Mouse (Mus musculus): ENCODE measurements around the gene Shisal2a.
A peak's percentile ranks its signal among the peaks of the same experiment; 100 is the strongest.

The Shisal2a gene

GRCm38 (mm10) chr4:108383183-108383714, at the start of gene Shisal2a:
Shisal2a (minus strand) TSS chr4:108383349.
- DNase-seq = no peak

DNA sequence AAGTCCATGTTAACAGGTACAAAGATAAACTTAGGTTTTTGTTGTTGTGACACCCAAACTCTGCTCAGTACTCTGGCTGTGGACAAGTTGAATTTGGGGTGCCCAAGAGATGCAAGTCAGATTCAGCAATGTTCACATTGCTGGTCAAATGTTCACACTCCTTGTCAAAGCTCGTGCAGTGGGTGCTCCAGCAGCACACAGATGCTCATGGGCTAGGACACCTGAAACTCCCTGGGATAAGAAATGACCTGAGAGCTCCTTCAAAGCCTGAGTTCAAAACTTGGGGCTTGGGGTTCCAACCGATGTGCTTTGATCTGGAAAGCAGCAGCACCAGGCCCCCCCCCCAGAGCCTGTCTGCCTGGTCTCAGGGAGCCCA, 48.4 kb upstream of the Shisal2a start:
- no peak for DNase-seq

DNA sequence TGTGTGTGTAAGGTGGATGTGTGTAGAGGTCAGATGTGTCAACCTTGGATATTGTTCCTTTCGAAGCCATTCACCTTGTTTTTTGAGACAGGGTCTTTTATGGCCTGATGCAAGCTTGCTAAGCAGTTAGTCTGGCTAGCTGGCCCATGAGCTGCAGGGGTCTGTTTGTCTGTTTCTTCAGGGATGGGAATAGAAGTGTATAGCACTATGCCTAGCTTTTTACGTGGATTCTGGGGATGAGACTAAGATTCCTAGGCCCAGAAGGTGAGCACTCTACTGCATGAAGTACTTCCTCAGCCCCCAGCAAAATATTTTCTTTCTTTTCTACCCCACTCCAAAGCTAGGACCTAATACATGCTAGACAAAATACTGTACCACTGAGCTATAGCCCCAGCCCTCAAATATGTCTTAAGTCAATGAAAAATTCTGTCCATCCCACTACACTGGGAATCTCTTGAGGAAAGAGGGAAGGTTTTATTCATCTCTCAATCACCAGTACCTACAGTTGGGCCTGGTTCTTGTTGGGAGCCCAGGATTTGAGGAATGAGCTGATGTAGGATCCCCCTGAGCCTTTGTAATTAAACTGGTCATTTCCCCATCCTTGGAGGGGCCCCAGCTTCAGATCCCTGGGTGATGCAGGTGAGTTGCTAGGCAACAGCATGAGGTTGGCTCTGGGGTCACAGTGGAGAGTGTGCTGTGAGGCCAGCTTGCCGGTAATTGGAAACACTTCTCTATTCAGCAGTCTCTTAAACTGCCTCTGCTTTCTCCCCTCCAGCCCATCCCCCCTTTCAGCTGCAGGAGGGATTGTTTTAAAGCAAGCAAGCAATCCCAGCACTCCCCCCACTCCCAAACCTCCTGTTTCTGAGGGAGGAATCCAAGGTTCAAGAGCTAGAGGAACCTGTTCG, 47.8 kb upstream of the Shisal2a start:
- no peak for DNase-seq

DNA sequence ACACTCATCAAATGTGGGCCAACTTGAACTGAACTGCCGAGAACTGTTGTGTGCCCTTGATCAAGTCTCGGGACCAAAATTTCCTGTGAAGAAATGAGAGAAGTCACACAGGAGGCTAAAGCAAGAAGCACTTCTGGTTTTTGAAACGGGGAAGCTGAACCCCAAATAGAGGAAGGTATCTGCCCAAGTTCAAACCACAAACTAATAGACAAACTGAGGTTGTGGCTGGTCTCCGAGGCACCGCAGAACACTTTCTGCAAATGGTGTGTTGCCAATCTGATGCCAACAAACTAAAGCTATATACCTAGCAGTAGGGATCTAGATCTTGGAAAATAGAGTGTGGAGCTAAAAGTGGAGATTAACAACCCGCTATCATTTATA, 45.2 kb upstream of the Shisal2a start:
- no peak for DNase-seq

- DNase-seq = no peak
Observed at GRCm38 (mm10) chr4:108427719-108428340, 44.7 kb upstream of the Shisal2a start.

DNA sequence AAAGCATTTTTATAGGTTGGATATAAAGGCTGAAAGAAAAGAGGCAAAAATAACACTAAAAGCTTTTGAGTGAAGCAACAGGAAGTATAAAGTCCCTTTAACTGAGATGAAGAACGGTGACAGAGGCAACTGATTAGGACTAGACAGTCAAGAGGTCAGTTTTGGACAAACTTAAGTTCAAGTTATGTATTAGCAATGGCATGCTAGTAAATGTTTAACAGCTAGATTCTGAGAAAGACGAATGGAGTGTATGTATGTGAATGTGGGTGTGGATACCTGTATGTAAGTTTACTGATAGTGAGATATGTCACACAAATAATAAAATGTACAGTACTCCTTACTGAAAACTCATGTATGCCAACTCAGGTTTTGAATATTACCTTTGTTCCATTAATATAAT, 41.4 kb upstream of the Shisal2a start:
- no peak for DNase-seq

- no peak for DNase-seq
Observed at GRCm38 (mm10) chr4:108407621-108408020, 24.5 kb upstream of the Shisal2a start.

GRCm38 (mm10) chr4:108406861-108407401, 23.8 kb upstream of the Shisal2a start, which contains the start of gene Gpx7:
Gpx7 (minus strand) TSS chr4:108406961.
- DNase-seq = no peak

DNA sequence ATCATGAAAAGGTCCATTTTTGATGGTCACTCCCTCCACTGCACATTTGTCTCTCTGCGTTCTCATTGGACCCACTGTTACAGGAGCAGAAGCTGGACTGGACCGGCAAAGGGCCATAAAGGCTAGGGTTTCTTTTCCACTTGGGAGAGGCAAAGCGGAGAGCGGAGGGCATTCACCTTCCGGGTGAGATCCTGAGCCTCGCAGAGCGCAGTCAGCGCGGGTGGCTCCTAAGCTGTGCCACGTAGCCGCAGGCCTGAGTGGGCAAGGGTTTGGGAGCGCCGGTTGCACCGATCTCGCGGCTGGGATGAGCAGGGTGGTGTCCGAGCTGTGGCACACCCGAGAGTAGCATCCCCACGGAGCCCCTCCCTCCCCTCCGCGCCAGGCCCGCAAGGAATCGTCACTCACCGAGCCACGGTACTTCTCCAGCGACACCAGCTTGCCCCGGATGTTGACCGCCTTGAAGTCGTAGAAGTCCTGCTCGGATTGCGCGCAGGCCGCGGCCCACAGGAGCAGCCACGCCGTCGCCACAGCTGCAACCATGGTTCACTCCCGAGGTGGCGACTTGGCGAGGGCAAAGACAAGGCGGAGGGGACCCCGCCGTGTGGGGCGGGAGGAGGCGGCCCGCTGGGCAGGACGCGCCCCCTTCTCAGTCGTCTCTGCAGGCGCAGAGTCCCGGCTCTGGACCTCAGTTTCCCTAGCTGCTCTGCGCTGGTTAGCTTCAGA, 23.1 kb upstream of the Shisal2a start:
- DNase-seq = peak; percentile 75 to 78

GRCm38 (mm10) chr4:108405766-108406137, 22.6 kb upstream of the Shisal2a start:
- no peak for DNase-seq

DNA sequence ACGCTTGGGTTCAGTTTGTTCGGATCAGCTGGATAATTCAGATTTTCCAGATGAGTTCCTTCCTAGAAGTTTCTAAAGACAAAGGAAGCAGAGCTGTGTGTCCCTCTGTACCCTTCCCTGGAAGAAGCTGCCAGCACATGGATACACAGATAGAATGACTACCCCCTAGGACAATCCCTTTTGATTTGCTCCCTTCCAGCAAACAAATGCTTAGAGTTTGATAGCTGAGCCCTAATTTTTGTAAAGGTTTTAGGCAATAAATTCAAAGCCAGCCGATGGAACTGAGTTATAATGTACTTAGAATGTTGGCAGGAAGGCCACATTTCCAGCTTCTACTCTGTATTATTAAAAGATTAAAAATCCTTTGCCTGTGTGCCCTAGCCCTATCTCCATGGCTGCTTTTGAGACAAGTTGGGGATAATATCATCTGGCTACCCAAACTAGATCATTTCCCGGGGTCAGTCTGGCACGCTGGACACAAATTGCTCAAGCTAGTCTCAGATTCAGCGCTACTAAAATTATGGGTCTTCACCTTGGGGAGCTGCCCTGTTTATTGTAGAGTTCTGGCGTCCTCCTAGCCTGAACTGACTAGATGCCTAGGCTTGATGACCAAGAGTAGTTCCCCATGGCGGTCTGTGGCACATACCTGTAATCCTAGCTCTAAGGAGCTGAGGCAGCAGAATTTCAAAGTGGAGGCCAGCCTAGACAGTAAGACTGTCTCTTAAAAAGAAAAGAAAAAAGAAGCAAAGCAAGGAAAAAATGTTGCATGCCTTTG, 20.9 kb upstream of the Shisal2a start:
- DNase-seq = no peak

- DNase-seq = no peak
Observed at GRCm38 (mm10) chr4:108400395-108400794, 17.2 kb upstream of the Shisal2a start.

DNA sequence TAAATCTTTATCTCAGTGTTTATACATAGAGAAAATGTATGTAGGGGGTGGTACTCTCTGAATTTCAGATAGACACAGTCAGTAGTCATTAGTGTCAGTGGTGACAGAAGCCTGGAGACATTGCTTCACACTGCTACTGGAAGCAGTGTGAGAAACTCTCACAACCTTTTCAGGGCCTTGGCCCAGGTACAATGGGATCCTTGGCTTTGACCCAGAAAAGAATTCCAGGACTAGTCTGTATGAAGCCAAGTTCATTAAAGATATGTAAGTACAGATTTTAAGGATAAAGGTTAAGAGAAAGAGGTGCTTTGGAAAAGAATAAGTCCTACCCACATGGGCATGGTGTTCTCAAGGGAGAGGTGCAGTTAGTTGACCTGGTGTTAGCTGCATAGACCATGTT, 11.1 kb upstream of the Shisal2a start:
- DNase-seq = no peak

DNA sequence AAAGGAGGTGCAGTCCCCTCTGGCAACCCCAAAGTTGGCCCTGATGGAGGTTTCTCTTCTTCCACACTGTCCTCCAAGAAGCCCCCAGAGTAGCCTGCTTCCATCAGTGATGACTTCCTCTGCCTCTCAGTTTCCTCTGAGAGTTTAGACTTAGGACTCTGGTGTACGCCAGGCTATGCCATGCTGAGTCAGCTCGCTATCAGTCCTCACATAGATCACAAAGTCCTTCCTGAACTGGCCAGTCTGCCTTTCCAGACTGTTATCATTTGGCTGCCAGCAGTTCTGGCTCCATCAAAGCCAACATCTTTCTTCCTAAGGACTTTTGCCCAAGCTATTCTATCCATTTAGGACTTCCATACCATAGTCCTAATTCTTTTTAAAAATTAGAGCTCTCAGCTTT, 9.4 kb upstream of the Shisal2a start:
- DNase-seq = no peak

DNA sequence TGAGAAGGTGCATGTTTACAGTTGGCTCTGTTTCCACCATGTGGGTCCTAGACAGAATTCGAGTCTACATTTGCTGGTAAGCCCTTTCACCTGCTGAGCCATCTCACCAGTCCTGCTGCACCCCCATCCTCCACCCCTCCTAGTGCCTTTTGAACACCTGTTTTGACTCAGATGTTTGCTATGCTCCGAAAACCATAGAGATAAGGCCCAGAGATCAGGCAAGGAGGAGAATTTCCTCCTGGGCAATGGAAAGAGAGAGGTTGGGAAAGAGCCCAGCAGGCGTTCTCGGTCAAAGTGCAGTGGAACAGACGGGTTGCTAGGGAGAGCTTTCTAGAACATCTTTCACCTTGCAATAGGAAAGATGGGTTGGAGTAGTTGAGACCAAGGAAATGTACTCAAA, 8.0 kb upstream of the Shisal2a start:
- no peak for DNase-seq

- DNase-seq = no peak
Observed at GRCm38 (mm10) chr4:108388741-108389140, 5.6 kb upstream of the Shisal2a start.

DNA sequence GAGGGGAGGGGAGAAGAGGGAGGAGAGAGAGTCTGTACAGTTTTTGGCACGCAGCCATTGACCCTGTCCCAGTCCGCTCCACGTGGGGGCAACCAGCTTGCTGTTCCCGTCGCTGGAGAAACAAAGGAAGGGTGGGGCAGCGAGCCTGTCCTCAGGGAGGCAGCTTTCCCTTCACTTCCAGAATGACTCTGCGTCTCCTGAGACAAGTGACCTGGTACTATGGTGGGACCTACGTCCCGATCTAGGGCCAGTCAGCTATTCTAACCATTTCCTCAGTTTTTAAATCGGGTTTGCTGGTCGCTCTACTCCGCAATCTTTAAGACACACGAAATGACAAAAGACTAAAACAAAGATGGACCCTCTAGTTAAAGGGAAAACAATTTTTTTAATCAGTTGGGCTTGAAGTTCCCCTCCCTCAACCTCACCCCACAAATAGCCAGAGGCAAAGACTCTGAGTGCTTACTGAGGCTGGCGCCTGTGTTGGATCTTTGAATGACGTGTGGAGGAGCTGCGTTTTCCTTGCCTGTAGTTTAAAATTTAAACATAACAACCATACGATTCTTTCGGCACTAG, 4.6 kb upstream of the Shisal2a start:
- peak; percentile 64 to 68 for DNase-seq

DNA sequence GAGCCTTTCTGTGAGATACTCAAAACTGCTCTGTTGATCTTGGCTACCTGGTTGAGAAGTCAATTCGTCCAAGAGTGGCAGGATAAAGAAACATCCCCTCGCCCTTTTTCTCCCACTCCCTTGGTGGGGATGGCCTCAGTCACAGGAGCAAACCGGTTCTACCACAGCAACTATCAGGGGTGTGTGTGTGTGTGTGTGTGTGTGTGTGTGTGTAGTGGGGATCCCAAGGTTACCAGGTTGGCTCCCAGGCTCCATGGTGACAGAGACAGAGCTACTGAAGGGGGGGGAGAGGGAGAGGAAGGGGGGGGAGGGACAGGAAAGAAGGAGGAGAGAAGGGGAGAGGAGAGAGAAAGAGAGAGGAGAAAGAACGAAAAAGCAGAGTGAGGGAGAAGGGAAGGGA, 4.0 kb upstream of the Shisal2a start:
- DNase-seq = no peak

DNA sequence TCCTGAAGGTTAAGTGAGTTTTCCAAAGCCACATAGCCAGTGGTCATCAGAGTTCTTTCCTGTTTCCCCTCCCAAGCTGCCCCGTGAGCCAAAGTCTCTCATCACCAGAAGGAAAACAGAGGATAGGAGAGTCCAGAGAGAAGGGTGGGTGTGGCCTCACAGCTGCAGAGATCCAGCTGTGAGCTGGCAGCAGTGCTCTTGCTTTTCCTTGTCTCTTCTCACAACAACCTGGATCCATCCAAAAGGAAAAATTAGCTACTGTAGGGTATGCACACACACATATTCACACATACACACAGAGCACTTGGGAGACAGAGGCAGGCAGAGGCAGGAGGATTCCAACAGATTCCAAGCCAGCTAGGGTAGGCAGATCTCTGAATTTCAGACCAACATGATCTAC, 2.9 kb upstream of the Shisal2a start:
- no peak for DNase-seq

DNA sequence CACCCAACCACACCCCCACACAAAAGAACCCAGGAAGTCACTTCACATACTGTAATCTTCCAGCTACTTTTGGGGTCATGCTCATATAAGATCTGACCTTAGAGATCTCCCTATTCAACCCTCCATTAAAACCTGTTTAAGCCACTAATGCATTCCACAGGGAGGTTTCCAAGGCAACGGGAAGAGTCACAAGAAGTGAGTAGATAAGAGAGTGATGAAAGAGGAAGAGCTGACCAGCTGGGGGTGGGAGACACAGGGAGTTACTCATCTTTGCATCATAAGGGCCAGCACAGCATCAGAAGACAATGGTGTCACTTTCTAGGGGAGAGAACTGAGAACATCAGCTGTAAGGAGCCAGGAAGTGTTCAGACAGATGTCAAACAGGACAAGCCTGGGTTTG, 3.0 kb downstream of the Shisal2a start:
- DNase-seq = no peak

DNA sequence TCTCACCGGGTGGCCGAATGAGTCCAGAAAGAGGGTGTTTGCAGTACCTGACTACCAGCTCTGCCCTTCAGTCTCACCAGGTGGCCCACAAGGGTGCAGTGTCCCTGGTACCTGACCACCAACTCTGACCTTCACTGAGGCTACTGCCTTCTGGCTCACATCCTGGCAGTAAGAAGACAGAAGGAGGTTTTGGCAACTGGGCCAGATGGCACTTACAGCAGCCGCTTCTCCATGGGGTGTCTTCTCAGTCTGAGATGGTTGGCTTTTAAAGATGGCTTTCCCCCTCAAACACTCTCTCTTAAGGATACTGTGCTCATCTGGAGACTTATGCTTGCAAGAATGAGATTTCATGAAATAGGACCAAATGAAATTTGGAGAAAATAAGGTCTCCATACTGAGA, 3.7 kb downstream of the Shisal2a start:
- no peak for DNase-seq

DNA sequence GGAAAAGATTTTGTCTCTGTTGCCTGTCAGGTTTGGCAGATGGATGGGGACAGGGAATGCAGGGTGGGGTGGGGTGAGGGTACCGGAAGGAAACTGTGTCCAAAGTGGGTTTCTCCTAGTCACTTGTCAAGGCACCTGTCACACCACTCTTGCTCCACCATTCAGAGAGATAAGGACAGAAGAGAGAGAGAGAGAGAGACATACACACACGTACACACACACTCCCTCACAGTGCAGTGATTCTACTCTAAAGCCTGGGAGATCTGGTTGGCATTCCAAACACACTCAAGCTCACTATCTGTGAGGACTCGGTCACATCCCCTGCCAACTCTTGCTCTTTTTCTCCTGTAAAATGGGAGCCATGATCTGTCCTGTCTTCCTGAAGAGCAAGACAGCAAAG, 11.0 kb downstream of the Shisal2a start:
- DNase-seq = no peak
